ENCODE assay signal across 18 mouse cellular contexts in the genomic region with DNA sequence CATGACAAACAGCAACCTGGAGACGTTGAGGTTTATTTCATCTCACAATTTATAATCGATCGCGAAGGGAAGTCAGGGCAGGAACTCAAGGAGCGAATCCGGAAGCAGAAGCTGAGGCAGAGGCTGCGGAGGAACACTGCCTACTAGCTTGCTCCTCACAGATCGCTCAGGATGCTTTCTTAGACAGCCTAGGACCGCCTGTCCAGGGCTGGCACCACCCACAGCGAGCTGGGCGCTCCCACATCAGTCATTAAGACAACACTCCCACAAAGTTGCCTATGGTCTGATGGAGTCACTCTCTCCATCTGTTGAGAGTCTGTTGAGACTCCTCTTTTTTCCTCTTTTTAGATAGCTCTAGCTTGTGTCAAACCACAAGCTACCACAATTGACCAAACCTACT. TPM values are rescaled to one million over a fixed set of nuclear protein-coding genes. Genes with fewer than 3 reads are reported as not detected.
DNase-seq lines count a peak whose midpoint lies in the region; ATAC-seq and TF ChIP-seq lines count a peak whose summit lies in the region.
"Had no signal": no experiment of that assay in that cellular context is flagged by ENCODE, and none has a peak within 500 bp of the region (broad histone marks: within the 10 kb centered on the region; RNA-seq: fewer than 3 reads in every experiment).

No protein-coding gene starts in this region.

- WGBS in kidney, embryonic 16.5 days = 36% methylated on average over 11 of the region's 11 CpGs

- DNase-seq in kidney, adult 9 months = no peak
- DNase-seq in R1 (ENCODE audit: low read depth, low spot score) = peak; percentile 62
- DNase-seq in adrenal gland, postnatal 25 days = no peak
- DNase-seq in spleen, postnatal 10 days (ENCODE audit: low spot score in 2 of 2) = no peak
- no peak for DNase-seq in gastrocnemius, postnatal 25 days
- DNase-seq: cerebellum, adult 9-10 months; right cerebral cortex, adult 18-20 months; spleen, adult 18-20 months; thymus, postnatal 36 days had no signal

- H3K4me3 ChIP-seq in kidney, embryonic 16.5 days (ENCODE audit: low read length) = no peak overlapping the region
- peak overlapping the region; percentile 19 for H3K4me3 ChIP-seq in bone marrow macrophage, adult 2 months (ENCODE audit: insufficient read depth, low read length)
- H3K4me3 ChIP-seq: embryonic facial prominence, embryonic 13.5 days; heart, embryonic 12.5 days; limb, embryonic 15.5 days; midbrain, embryonic 15.5 days had no signal

- peak overlapping the region; percentile 11; the same call in 1 of the 2 replicates for H3K4me2 ChIP-seq in kidney, embryonic 16.5 days (replicated peaks; ENCODE audit: low read depth, low read length)
- H3K4me2 ChIP-seq: embryonic facial prominence, embryonic 13.5 days; heart, embryonic 12.5 days; limb, embryonic 15.5 days; midbrain, embryonic 15.5 days had no signal

- no peak for TF ChIP-seq CTCF in bone marrow macrophage, adult 2 months (IDR thresholded peaks at IDR 0.05; ENCODE audit: low read depth, low read length)

- H3K36me3 ChIP-seq in kidney, embryonic 16.5 days (ENCODE audit: insufficient read depth, low read length) = no peaks in the 10 kb centered on the region
- H3K36me3 ChIP-seq: embryonic facial prominence, embryonic 13.5 days; heart, embryonic 12.5 days; limb, embryonic 15.5 days; midbrain, embryonic 15.5 days had no signal

- H3K27ac ChIP-seq in kidney, embryonic 16.5 days (ENCODE audit: low read length) = no peak overlapping the region
- no peak overlapping the region for H3K27ac ChIP-seq in bone marrow macrophage, adult 2 months (ENCODE audit: insufficient read depth, low read depth, low read length)
- H3K27ac ChIP-seq: embryonic facial prominence, embryonic 13.5 days; limb, embryonic 15.5 days; midbrain, embryonic 15.5 days had no signal

- H3K27me3 ChIP-seq in kidney, embryonic 16.5 days (ENCODE audit: insufficient read depth, low read length) = no peaks in the 10 kb centered on the region
- H3K27me3 ChIP-seq: CH12.LX; embryonic facial prominence, embryonic 13.5 days; heart, embryonic 12.5 days; limb, embryonic 15.5 days; midbrain, embryonic 15.5 days had no signal

- H3K9me3 ChIP-seq in kidney, embryonic 16.5 days (ENCODE audit: low read length) = no peaks in the 10 kb centered on the region
- H3K9me3 ChIP-seq: embryonic facial prominence, embryonic 13.5 days; heart, embryonic 12.5 days; limb, embryonic 15.5 days; midbrain, embryonic 15.5 days had no signal

- peak; percentile 71; the same call in 1 of the 2 replicates for ATAC-seq in kidney, embryonic 16.5 days (ENCODE audit: low FRiP score, low TSS enrichment)
- ATAC-seq in megakaryocyte progenitor cell, adult 5-6 weeks (replicated peaks; ENCODE audit: poor library complexity) = peak; percentile 75
- ATAC-seq: intestine, embryonic 16.5 days; midbrain, embryonic 15.5 days had no signal

- H3K4me1 ChIP-seq in kidney, embryonic 16.5 days (ENCODE audit: insufficient read depth, low read length) = no peaks in the 10 kb centered on the region
- peaks cover 6% of the 10 kb centered on the region for H3K4me1 ChIP-seq in bone marrow macrophage, adult 2 months (ENCODE audit: control insufficient read depth, insufficient read depth, low read length)
- H3K4me1 ChIP-seq: embryonic facial prominence, embryonic 13.5 days; limb, embryonic 15.5 days; midbrain, embryonic 15.5 days had no signal

- TF ChIP-seq POLR2A in bone marrow macrophage, adult 2 months (IDR thresholded peaks at IDR 0.05; ENCODE audit: borderline replicate concordance, low read depth, low read length) = no peak

- H3K9ac ChIP-seq in kidney, embryonic 16.5 days (replicated peaks; ENCODE audit: low read length) = no peak overlapping the region
- H3K9ac ChIP-seq: embryonic facial prominence, embryonic 13.5 days; heart, embryonic 12.5 days; limb, embryonic 15.5 days; midbrain, embryonic 15.5 days had no signal

RNA-seq across cellular contexts. Expression of gene Nmnat2, which starts 20.8 kb away (rescaled TPM):
- 0.86 and 1.3 TPM in 2 replicates for polyA plus RNA-seq in kidney, embryonic 16.5 days (2015; fragmentation: Nextera tagmentation; extraction: Ambion mirVana)
- polyA plus RNA-seq in bone marrow macrophage, adult 2 months (2012; ENCODE audit: insufficient read depth, insufficient read length, missing spikeins) = not detected in 2 replicates
- total RNA-seq in megakaryocyte progenitor cell, adult 5-6 weeks (2015) = 0.20 TPM in 1 of 2 replicates, not detected in the other
- total RNA-seq in megakaryocyte progenitor cell, adult 5-6 weeks (2017) = 0.21 TPM in 1 of 2 replicates, not detected in the other
- 0.76 and 1.2 TPM in 2 replicates for total RNA-seq in adrenal gland, postnatal 25 days (2021)
- under 1 TPM; 0.38 to 0.72 TPM for total RNA-seq in gastrocnemius, postnatal 25 days (2021)

RNA-seq across cellular contexts. Expression of gene Smg7, which starts 31.5 kb away (rescaled TPM):
- polyA plus RNA-seq in kidney, embryonic 16.5 days (2015; fragmentation: Nextera tagmentation; extraction: Ambion mirVana) = 25.9 and 32.6 TPM in 2 replicates
- polyA plus RNA-seq in bone marrow macrophage, adult 2 months (2012; ENCODE audit: insufficient read depth, insufficient read length, missing spikeins) = 29.7 and 31.9 TPM in 2 replicates
- total RNA-seq in megakaryocyte progenitor cell, adult 5-6 weeks (2015) = 93.7 and 94.2 TPM in 2 replicates
- total RNA-seq in megakaryocyte progenitor cell, adult 5-6 weeks (2017) = 21.4 and 21.8 TPM in 2 replicates
- 68.2 and 70.2 TPM in 2 replicates for total RNA-seq in adrenal gland, postnatal 25 days (2021)
- 10 to 100 TPM; 30.3 to 31.5 TPM for total RNA-seq in gastrocnemius, postnatal 25 days (2021)
